ENCODE assay signal across 8 mouse cellular contexts in genomic region chr10:42244420-42245255, GRCm38 (mm10). TPM values are rescaled to one million over a fixed set of nuclear protein-coding genes. Genes with fewer than 3 reads are reported as not detected.
DNase-seq lines count a peak whose midpoint lies in the region; ATAC-seq lines count a peak whose summit lies in the region.

No protein-coding gene starts in this region.

- H3K36me3 ChIP-seq in heart, embryonic 11.5 days (ENCODE audit: control insufficient read depth, insufficient read depth, low read length), result no peaks in the 10 kb centered on the region
- H3K36me3 ChIP-seq in liver, embryonic 13.5 days, result peaks cover 61% of the 10 kb centered on the region
- no peaks in the 10 kb centered on the region for H3K36me3 ChIP-seq in midbrain, embryonic 13.5 days
- H3K36me3 ChIP-seq in forebrain, embryonic 16.5 days (ENCODE audit: control insufficient read depth, insufficient read depth), result no peaks in the 10 kb centered on the region
- H3K36me3 ChIP-seq in neural tube, embryonic 15.5 days, result no peaks in the 10 kb centered on the region

- H3K4me3 ChIP-seq in heart, embryonic 11.5 days (ENCODE audit: low read depth, low read length), result no peak overlapping the region
- H3K4me3 ChIP-seq in liver, embryonic 13.5 days (replicated peaks), result peak overlapping the region; percentile 23
- no peak overlapping the region for H3K4me3 ChIP-seq in midbrain, embryonic 13.5 days (replicated peaks)
- H3K4me3 ChIP-seq in forebrain, embryonic 16.5 days (replicated peaks; ENCODE audit: low read length), result no peak overlapping the region
- no peak overlapping the region for H3K4me3 ChIP-seq in neural tube, embryonic 15.5 days (replicated peaks)

- no peaks in the 10 kb centered on the region for H3K9me3 ChIP-seq in heart, embryonic 11.5 days (replicated peaks; ENCODE audit: control insufficient read depth, low read length)
- H3K9me3 ChIP-seq in liver, embryonic 13.5 days (replicated peaks), result no peaks in the 10 kb centered on the region
- H3K9me3 ChIP-seq in midbrain, embryonic 13.5 days, result no peaks in the 10 kb centered on the region
- H3K9me3 ChIP-seq in forebrain, embryonic 16.5 days (ENCODE audit: control insufficient read depth, low read length), result no peaks in the 10 kb centered on the region
- no peaks in the 10 kb centered on the region for H3K9me3 ChIP-seq in neural tube, embryonic 15.5 days (replicated peaks)

- no peak for DNase-seq in heart, adult 8-10 months (ENCODE audit: low spot score)
- DNase-seq in adipocyte (ENCODE audit: low spot score), result peak; percentile 41
- peak; percentile 91 for DNase-seq in liver, embryonic 13.5 days

- no peaks in the 10 kb centered on the region for H3K27me3 ChIP-seq in heart, embryonic 11.5 days (ENCODE audit: control insufficient read depth, insufficient read depth, low read length)
- no peaks in the 10 kb centered on the region for H3K27me3 ChIP-seq in liver, embryonic 13.5 days
- H3K27me3 ChIP-seq in midbrain, embryonic 13.5 days, result no peaks in the 10 kb centered on the region
- no peaks in the 10 kb centered on the region for H3K27me3 ChIP-seq in forebrain, embryonic 16.5 days (replicated peaks; ENCODE audit: control insufficient read depth, insufficient read depth, low read length)
- no peaks in the 10 kb centered on the region for H3K27me3 ChIP-seq in neural tube, embryonic 15.5 days (replicated peaks)

- H3K9ac ChIP-seq in heart, embryonic 11.5 days (ENCODE audit: low read depth, low read length), result no peak overlapping the region
- peak overlapping the region; percentile 76 for H3K9ac ChIP-seq in liver, embryonic 13.5 days
- no peak overlapping the region for H3K9ac ChIP-seq in midbrain, embryonic 13.5 days (replicated peaks)
- no peak overlapping the region for H3K9ac ChIP-seq in forebrain, embryonic 16.5 days (replicated peaks; ENCODE audit: low read depth, low read length)
- no peak overlapping the region for H3K9ac ChIP-seq in neural tube, embryonic 15.5 days (replicated peaks)

- peaks cover 53% of the 10 kb centered on the region for H3K4me1 ChIP-seq in heart, embryonic 11.5 days (ENCODE audit: control insufficient read depth, insufficient read depth, low read length)
- peaks cover 99% of the 10 kb centered on the region for H3K4me1 ChIP-seq in liver, embryonic 13.5 days (replicated peaks)
- peaks cover 12% of the 10 kb centered on the region; the same call in 1 of the 2 replicates for H3K4me1 ChIP-seq in midbrain, embryonic 13.5 days (replicated peaks)
- H3K4me1 ChIP-seq in forebrain, embryonic 16.5 days (replicated peaks; ENCODE audit: control insufficient read depth, insufficient read depth, low read length), result no peaks in the 10 kb centered on the region; the same call in 1 of the 2 replicates
- H3K4me1 ChIP-seq in neural tube, embryonic 15.5 days, result peaks cover 18% of the 10 kb centered on the region

- WGBS in heart, embryonic 11.5 days (ENCODE audit: insufficient replicate concordance), result 50% methylated on average over 8 of the region's 8 CpGs
- 41% methylated on average over 8 of the region's 8 CpGs for WGBS in liver, embryonic 13.5 days (ENCODE audit: insufficient replicate concordance)
- WGBS in midbrain, embryonic 13.5 days, result 84% methylated on average over 8 of the region's 8 CpGs
- 71% methylated on average over 8 of the region's 8 CpGs for WGBS in forebrain, embryonic 16.5 days
- 83% methylated on average over 8 of the region's 8 CpGs for WGBS in neural tube, embryonic 15.5 days

- no peak overlapping the region for H3K4me2 ChIP-seq in heart, embryonic 11.5 days
- peak overlapping the region; percentile 61 for H3K4me2 ChIP-seq in liver, embryonic 13.5 days
- H3K4me2 ChIP-seq in midbrain, embryonic 13.5 days (replicated peaks), result no peak overlapping the region
- H3K4me2 ChIP-seq in forebrain, embryonic 16.5 days (ENCODE audit: low read length), result no peak overlapping the region
- no peak overlapping the region for H3K4me2 ChIP-seq in neural tube, embryonic 15.5 days

- peak overlapping the region; percentile 42; the same call in 1 of the 2 replicates for H3K27ac ChIP-seq in heart, embryonic 11.5 days (ENCODE audit: low read depth, low read length)
- peak overlapping the region; percentile 99 for H3K27ac ChIP-seq in liver, embryonic 13.5 days
- H3K27ac ChIP-seq in midbrain, embryonic 13.5 days, result no peak overlapping the region
- H3K27ac ChIP-seq in forebrain, embryonic 16.5 days (ENCODE audit: low read length), result no peak overlapping the region
- H3K27ac ChIP-seq in neural tube, embryonic 15.5 days (replicated peaks), result no peak overlapping the region

- peak; percentile 87 for ATAC-seq in heart, embryonic 11.5 days (replicated peaks; ENCODE audit: insufficient number of reproducible peaks, low FRiP score, low TSS enrichment)
- ATAC-seq in erythroblast, adult 5-6 weeks (replicated peaks; ENCODE audit: low FRiP score, poor library complexity, severe bottlenecking), result peak; percentile 84
- ATAC-seq in liver, embryonic 13.5 days (ENCODE audit: low read depth), result peak; percentile 94
- ATAC-seq in midbrain, embryonic 13.5 days, result no peak
- ATAC-seq in forebrain, embryonic 16.5 days, result no peak
- no peak for ATAC-seq in neural tube, embryonic 15.5 days (ENCODE audit: low FRiP score)

RNA-seq across cellular contexts. Expression of gene Foxo3, which starts 31.9 kb away (rescaled TPM):
- 5.2 and 7.3 TPM in 2 replicates for polyA plus RNA-seq in heart, embryonic 11.5 days (2014; fragmentation: Nextera tagmentation; extraction: Ambion mirVana)
- 10 to 100 TPM; 67.9 to 93.5 (median 80.4) TPM for total RNA-seq in heart, adult 8-10 months (2022)
- total RNA-seq in erythroblast, adult 5-6 weeks (2015; ENCODE audit: low replicate concordance), result 160 and 187 TPM in 2 replicates
- 378 and 459 TPM in 2 replicates for total RNA-seq in erythroblast, adult 5-6 weeks (2017; ENCODE audit: low replicate concordance)
- 14.5 and 15.2 TPM in 2 replicates for polyA plus RNA-seq in liver, embryonic 13.5 days (2015; fragmentation: Nextera tagmentation; extraction: Ambion mirVana)
- polyA plus RNA-seq in midbrain, embryonic 13.5 days (2015; fragmentation: Nextera tagmentation; extraction: Ambion mirVana), result 3.5 TPM in 2 replicates
- 4.7 and 4.8 TPM in 2 replicates for polyA plus RNA-seq in forebrain, embryonic 16.5 days (2015; fragmentation: Nextera tagmentation; extraction: Ambion mirVana)
- polyA plus RNA-seq in neural tube, embryonic 15.5 days (2015; fragmentation: Nextera tagmentation; extraction: Ambion mirVana), result 4.6 and 6.2 TPM in 2 replicates

Comparison
In these comparisons a context has a peak if more than half of its experiments do, and no peak if none do; other contexts are left out.
1. ATAC-seq: peak in heart, embryonic 11.5 days (single experiment), erythroblast, adult 5-6 weeks (single experiment) and liver, embryonic 13.5 days (single experiment); none in midbrain, embryonic 13.5 days (single experiment), forebrain, embryonic 16.5 days (single experiment) and neural tube, embryonic 15.5 days (single experiment).
2. H3K27ac ChIP-seq: peak in heart, embryonic 11.5 days (single experiment) and liver, embryonic 13.5 days (single experiment); none in midbrain, embryonic 13.5 days (single experiment), forebrain, embryonic 16.5 days (single experiment) and neural tube, embryonic 15.5 days (single experiment).